Comparison of ENCODE assay signal across 30 mouse cellular contexts in genomic region chr13:9562099-9562498, GRCm38 (mm10).
"Had no signal": no experiment of that assay in that cellular context is flagged by ENCODE, and none has a peak within 500 bp of the region (broad histone marks: within the 10 kb centered on the region; RNA-seq: fewer than 3 reads in every experiment).

No protein-coding gene starts in this region.

- H3K9me3 ChIP-seq: limb, embryonic 10.5 days; limb, embryonic 12.5 days; limb, embryonic 13.5 days; limb, embryonic 15.5 days; liver, embryonic 12.5 days; liver, embryonic 13.5 days; liver, embryonic 15.5 days; lung, embryonic 15.5 days; megakaryocyte, embryonic 14.5 days; midbrain, embryonic 10.5 days; midbrain, embryonic 12.5 days; midbrain, embryonic 13.5 days; midbrain, embryonic 15.5 days; neural tube, embryonic 12.5 days had no signal

- H3K4me2 ChIP-seq: limb, embryonic 12.5 days; limb, embryonic 13.5 days; limb, embryonic 15.5 days; liver, embryonic 11.5 days; liver, embryonic 12.5 days; liver, embryonic 13.5 days; liver, embryonic 15.5 days; lung, embryonic 14.5 days; lung, embryonic 15.5 days; midbrain, embryonic 11.5 days; midbrain, embryonic 12.5 days; midbrain, embryonic 13.5 days; midbrain, embryonic 15.5 days; neural tube, embryonic 12.5 days had no signal

- H3K36me3 ChIP-seq: limb, embryonic 10.5 days; limb, embryonic 12.5 days; limb, embryonic 15.5 days; liver, embryonic 12.5 days; liver, embryonic 13.5 days; liver, embryonic 15.5 days; lung, embryonic 15.5 days; midbrain, embryonic 10.5 days; midbrain, embryonic 13.5 days; midbrain, embryonic 15.5 days had no signal

- DNase-seq: left cerebral cortex, postnatal 4 days; liver; liver, embryonic 13.5 days; liver, postnatal 0 days; lung, adult 18-20 months; lung, adult 2 months; lung, embryonic 14.5 days; lung, postnatal 10 days; lung, postnatal 14 days; lung, postnatal 36 days; lung, postnatal 4 days; midbrain, embryonic 14.5 days had no signal

- H3K4me1 ChIP-seq: limb, embryonic 10.5 days; limb, embryonic 12.5 days; limb, embryonic 13.5 days; limb, embryonic 15.5 days; liver, embryonic 12.5 days; liver, embryonic 13.5 days; liver, embryonic 15.5 days; lung, embryonic 15.5 days; midbrain, embryonic 10.5 days; midbrain, embryonic 12.5 days; midbrain, embryonic 13.5 days; midbrain, embryonic 15.5 days; neural tube, embryonic 12.5 days had no signal

- H3K4me3 ChIP-seq: limb, embryonic 10.5 days; limb, embryonic 12.5 days; limb, embryonic 13.5 days; limb, embryonic 15.5 days; liver, embryonic 12.5 days; liver, embryonic 13.5 days; liver, embryonic 15.5 days; lung, embryonic 15.5 days; midbrain, embryonic 10.5 days; midbrain, embryonic 12.5 days; midbrain, embryonic 13.5 days; midbrain, embryonic 15.5 days; myocyte; neural tube, embryonic 12.5 days had no signal

- H3K27ac ChIP-seq: limb, embryonic 10.5 days; limb, embryonic 12.5 days; limb, embryonic 13.5 days; limb, embryonic 15.5 days; liver, embryonic 12.5 days; liver, embryonic 13.5 days; liver, embryonic 14.5 days; liver, embryonic 15.5 days; lung, embryonic 15.5 days; macrophage; midbrain, embryonic 10.5 days; midbrain, embryonic 12.5 days; midbrain, embryonic 13.5 days; midbrain, embryonic 15.5 days; neural tube, embryonic 12.5 days had no signal

- H3K27me3 ChIP-seq: limb, embryonic 12.5 days; limb, embryonic 13.5 days; limb, embryonic 15.5 days; liver, embryonic 12.5 days; liver, embryonic 13.5 days; liver, embryonic 15.5 days; lung, embryonic 15.5 days; megakaryocyte, embryonic 14.5 days; midbrain, embryonic 12.5 days; midbrain, embryonic 13.5 days; midbrain, embryonic 15.5 days; neural tube, embryonic 12.5 days had no signal

- H3K9ac ChIP-seq: limb, embryonic 12.5 days; limb, embryonic 13.5 days; limb, embryonic 15.5 days; liver, embryonic 12.5 days; liver, embryonic 13.5 days; liver, embryonic 14.5 days; liver, embryonic 15.5 days; liver, postnatal 0 days; lung, embryonic 14.5 days; lung, embryonic 15.5 days; midbrain, embryonic 12.5 days; midbrain, embryonic 13.5 days; midbrain, embryonic 15.5 days; neural tube, embryonic 12.5 days had no signal
